Mouse (Mus musculus): ENCODE measurements around the gene Reg3b. TPM values are rescaled to one million over a fixed set of nuclear protein-coding genes. Genes with fewer than 3 reads are reported as not detected.

The Reg3b gene
- polyA plus RNA-seq, 1 experiment from 2014 or later: not detected

Other genes starting within 250 kb of the Reg3b start
- gene Reg3d, start 8.2 kb downstream of the Reg3b start, polyA plus RNA-seq (2016; fragmentation: Nextera tagmentation; extraction: Ambion mirVana): not detected in 2 replicates
- gene Reg3a, start 10.1 kb downstream of the Reg3b start, polyA plus RNA-seq (2016; fragmentation: Nextera tagmentation; extraction: Ambion mirVana): not detected in 2 replicates
- not detected in 2 replicates for gene Reg2, start 25.0 kb downstream of the Reg3b start, polyA plus RNA-seq (2016; fragmentation: Nextera tagmentation; extraction: Ambion mirVana)
- gene Reg1, start 52.1 kb downstream of the Reg3b start, polyA plus RNA-seq (2016; fragmentation: Nextera tagmentation; extraction: Ambion mirVana): not detected in 2 replicates
- gene Reg3g, start 98.2 kb downstream of the Reg3b start, polyA plus RNA-seq (2016; fragmentation: Nextera tagmentation; extraction: Ambion mirVana): not detected in 2 replicates

All from neural tube, embryonic 12.5 days (tissue).